Mouse (Mus musculus): ENCODE measurements around the gene Abhd10.

- TF ChIP-seq CTCF (IDR thresholded peaks at IDR 0.05; ENCODE audit: low read depth): no peak
- no peak for TF ChIP-seq EP300 (IDR thresholded peaks at IDR 0.05; ENCODE audit: low read depth)
Observed at GRCm38 (mm10) chr16:45690178-45690577, 52.6 kb downstream of the Abhd10 start.

All from liver, embryonic 14.5 days (tissue).